Mouse (Mus musculus): Measurements from ENCODE around the gene Retn. TPM values are rescaled to one million over a fixed set of nuclear protein-coding genes. Genes with fewer than 3 reads are reported as not detected.
A peak's percentile ranks its signal among the peaks of the same experiment; 100 is the strongest.

Retn gene
- polyA plus RNA-seq, 1 experiment, result 47.2 TPM

DNA sequence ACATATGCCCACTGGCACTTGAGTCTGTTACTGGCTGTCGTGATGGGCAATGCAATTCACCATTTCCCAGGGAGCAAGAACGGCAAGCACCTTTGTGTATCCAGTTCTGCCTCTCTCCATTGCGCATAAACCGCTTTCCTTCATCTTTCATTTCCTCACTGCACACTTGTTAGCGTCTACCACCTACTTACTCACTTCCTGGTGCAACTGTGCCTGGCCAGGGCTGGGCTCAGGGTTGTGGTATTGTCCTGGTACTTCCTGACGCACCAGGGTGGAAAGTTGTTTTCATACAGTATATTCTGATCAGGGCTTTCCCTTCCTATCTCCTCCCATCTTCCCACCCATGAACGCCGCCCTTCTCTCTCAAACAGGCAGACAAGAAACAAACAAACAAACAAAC, 5.3 kb downstream of the Retn start:
- Histone ChIP-seq H3K27me3 (replicated peaks; ENCODE audit: control insufficient read depth, insufficient read depth, low read length) (no peaks in the 10 kb centered on the region), H3K4me1 (ENCODE audit: control insufficient read depth, insufficient read depth, low read length) (no peaks in the 10 kb centered on the region), H3K4me3 (ENCODE audit: insufficient read depth, low read depth, low read length) (no peak overlapping the region), H3K27ac (ENCODE audit: insufficient read depth, low read depth, low read length) (no peak overlapping the region), H3K36me3 (ENCODE audit: control insufficient read depth, insufficient read depth, low read length) (no peaks in the 10 kb centered on the region)
- WGBS, result 82% methylated on average over 8 of the region's 8 CpGs
- no peak for TF ChIP-seq CTCF (conservative IDR thresholded peaks at IDR 0.05; ENCODE audit: insufficient read depth, insufficient read length, low read depth, low read length)
- no peak for TF ChIP-seq POLR2A (IDR thresholded peaks at IDR 0.05; ENCODE audit: low read depth, low read length)
- no peak for DNase-seq

DNA sequence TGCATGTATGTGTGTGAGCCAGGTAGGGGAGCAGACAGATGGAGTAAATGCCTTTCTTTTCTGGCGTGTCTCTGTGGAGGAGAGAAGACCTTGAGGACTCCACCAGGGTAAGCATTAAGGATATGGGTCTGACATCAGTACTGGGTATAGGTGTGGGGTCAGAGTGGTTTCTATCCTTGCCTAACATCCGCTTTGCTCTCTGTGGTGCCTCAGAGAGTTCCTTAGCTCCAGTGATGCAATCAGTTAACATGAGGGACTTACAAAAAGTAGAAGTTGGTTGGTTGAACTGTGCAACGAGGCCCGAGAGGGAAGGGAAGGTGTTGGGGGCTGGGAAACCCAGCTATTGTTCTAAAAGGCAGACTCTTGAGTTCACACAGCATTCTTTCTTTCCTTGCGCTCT, 8.8 kb downstream of the Retn start:
- no peak overlapping the region for H3K4me3 ChIP-seq (ENCODE audit: insufficient read depth, low read depth, low read length)
- no peaks in the 10 kb centered on the region for H3K36me3 ChIP-seq (ENCODE audit: control insufficient read depth, insufficient read depth, low read length)
- no peak for DNase-seq
- H3K4me1 ChIP-seq (ENCODE audit: control insufficient read depth, insufficient read depth, low read length), result no peaks in the 10 kb centered on the region
- no peak for TF ChIP-seq POLR2A (IDR thresholded peaks at IDR 0.05; ENCODE audit: low read depth, low read length)
- TF ChIP-seq CTCF (conservative IDR thresholded peaks at IDR 0.05; ENCODE audit: insufficient read depth, insufficient read length, low read depth, low read length), result no peak
- H3K27me3 ChIP-seq (replicated peaks; ENCODE audit: control insufficient read depth, insufficient read depth, low read length), result no peaks in the 10 kb centered on the region
- 58% methylated on average over 5 of the region's 5 CpGs for WGBS
- no peak overlapping the region for H3K27ac ChIP-seq (ENCODE audit: insufficient read depth, low read depth, low read length)

DNA sequence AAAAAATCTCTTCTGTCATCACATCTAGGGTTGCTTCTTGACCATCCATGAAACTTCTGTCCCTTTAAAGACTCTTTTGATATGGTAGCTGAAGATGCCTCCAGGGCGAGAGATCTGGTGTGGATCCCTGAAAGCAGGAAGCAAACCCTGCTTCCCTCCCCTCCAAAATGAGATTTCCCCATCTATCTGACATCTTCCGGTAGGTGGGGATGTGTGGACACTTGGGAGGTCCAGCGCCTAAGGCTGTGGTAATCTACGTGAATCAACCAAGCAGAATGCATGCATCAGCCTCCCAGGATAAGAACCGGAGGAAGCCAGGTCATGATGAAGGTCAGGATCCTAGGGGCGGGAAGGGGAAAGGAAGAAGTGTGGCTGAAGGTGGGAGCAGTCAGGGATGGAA, 9.9 kb downstream of the Retn start, which contains the start of gene Mcemp1:
TSS of gene Mcemp1 (plus strand) at position 248 of the 400 bp plus-strand sequence.
- H3K27ac ChIP-seq (ENCODE audit: insufficient read depth, low read depth, low read length), result no peak within 1 kb of the TSS
- H3K36me3 ChIP-seq (ENCODE audit: control insufficient read depth, insufficient read depth, low read length), result no peaks in the 10 kb centered on the region
- no peaks in the 10 kb centered on the region for H3K27me3 ChIP-seq (replicated peaks; ENCODE audit: control insufficient read depth, insufficient read depth, low read length)
- no peak within 1 kb of the TSS for H3K4me3 ChIP-seq (ENCODE audit: insufficient read depth, low read depth, low read length)
- TF ChIP-seq CTCF (conservative IDR thresholded peaks at IDR 0.05; ENCODE audit: insufficient read depth, insufficient read length, low read depth, low read length), result no peak
- TF ChIP-seq POLR2A (IDR thresholded peaks at IDR 0.05; ENCODE audit: low read depth, low read length), result no peak
- no peak for DNase-seq
- 59% methylated on average over 6 of the region's 6 CpGs for WGBS
- H3K4me1 ChIP-seq (ENCODE audit: control insufficient read depth, insufficient read depth, low read length), result no peaks in the 10 kb centered on the region

- TF ChIP-seq CTCF (conservative IDR thresholded peaks at IDR 0.05; ENCODE audit: insufficient read depth, insufficient read length, low read depth, low read length) (no peak), POLR2A (IDR thresholded peaks at IDR 0.05; ENCODE audit: low read depth, low read length) (no peak)
- 72% methylated on average over 2 of the region's 2 CpGs for WGBS
- Histone ChIP-seq H3K4me3 (ENCODE audit: insufficient read depth, low read depth, low read length) (no peak overlapping the region), H3K4me1 (ENCODE audit: control insufficient read depth, insufficient read depth, low read length) (no peaks in the 10 kb centered on the region; the same call in 1 of the 2 replicates), H3K27ac (ENCODE audit: insufficient read depth, low read depth, low read length) (no peak overlapping the region), H3K36me3 (ENCODE audit: control insufficient read depth, insufficient read depth, low read length) (no peaks in the 10 kb centered on the region), H3K27me3 (replicated peaks; ENCODE audit: control insufficient read depth, insufficient read depth, low read length) (no peaks in the 10 kb centered on the region)
- DNase-seq, result no peak
These were observed 14.8 kb downstream of the Retn start for GRCm38 (mm10) chr8:3670388-3670787.

- H3K27ac ChIP-seq (ENCODE audit: insufficient read depth, low read depth, low read length), result no peak within 1 kb of the TSS
- no peaks in the 10 kb centered on the region for H3K27me3 ChIP-seq (replicated peaks; ENCODE audit: control insufficient read depth, insufficient read depth, low read length)
- H3K36me3 ChIP-seq (ENCODE audit: control insufficient read depth, insufficient read depth, low read length), result no peaks in the 10 kb centered on the region
- peak within 1 kb of the TSS; percentile 70 for H3K4me3 ChIP-seq (ENCODE audit: insufficient read depth, low read depth, low read length)
- no peaks in the 10 kb centered on the region; the same call in 1 of the 2 replicates for H3K4me1 ChIP-seq (ENCODE audit: control insufficient read depth, insufficient read depth, low read length)
- DNase-seq, result peak; percentile 86
- WGBS, result under 1% methylated on average over 23 of the region's 23 CpGs
- no peak for TF ChIP-seq POLR2A (IDR thresholded peaks at IDR 0.05; ENCODE audit: low read depth, low read length)
- peak; percentile 95 for TF ChIP-seq CTCF (conservative IDR thresholded peaks at IDR 0.05; ENCODE audit: insufficient read depth, insufficient read length, low read depth, low read length)
These were observed 16.5 kb downstream of the Retn start, which contains the start of gene Fcor for GRCm38 (mm10) chr8:3671980-3672491. TSS of gene Fcor (minus strand) at chr8:3672362.

DNA sequence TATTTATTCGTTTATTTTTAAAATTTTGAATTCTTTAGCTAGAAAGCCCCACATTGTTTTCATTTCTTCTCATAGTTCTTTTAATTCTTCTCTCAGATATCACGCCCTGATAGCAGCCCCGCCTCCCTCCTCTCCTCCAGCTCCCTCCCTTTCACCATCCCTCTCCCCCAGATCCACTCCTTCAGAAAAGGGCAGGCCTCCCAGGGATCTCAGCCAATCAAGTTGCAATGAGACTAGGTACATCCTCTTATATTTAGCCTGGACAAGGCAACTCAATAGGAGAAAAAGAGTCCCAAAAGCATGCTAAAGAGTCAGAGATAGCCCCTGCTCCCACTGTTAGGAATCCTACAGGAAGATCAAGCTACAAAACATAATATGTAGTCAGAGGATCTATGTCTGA, 19.1 kb downstream of the Retn start:
- H3K27me3 ChIP-seq (replicated peaks; ENCODE audit: control insufficient read depth, insufficient read depth, low read length), result no peaks in the 10 kb centered on the region
- H3K4me3 ChIP-seq (ENCODE audit: insufficient read depth, low read depth, low read length), result no peak overlapping the region
- no peak for TF ChIP-seq CTCF (conservative IDR thresholded peaks at IDR 0.05; ENCODE audit: insufficient read depth, insufficient read length, low read depth, low read length)
- no peak for TF ChIP-seq POLR2A (IDR thresholded peaks at IDR 0.05; ENCODE audit: low read depth, low read length)
- WGBS, result 68% methylated on average over 3 of the region's 3 CpGs
- no peak overlapping the region for H3K27ac ChIP-seq (ENCODE audit: insufficient read depth, low read depth, low read length)
- DNase-seq, result no peak
- peaks cover 4% of the 10 kb centered on the region; the same call in 1 of the 2 replicates for H3K4me1 ChIP-seq (ENCODE audit: control insufficient read depth, insufficient read depth, low read length)
- no peaks in the 10 kb centered on the region for H3K36me3 ChIP-seq (ENCODE audit: control insufficient read depth, insufficient read depth, low read length)

DNA sequence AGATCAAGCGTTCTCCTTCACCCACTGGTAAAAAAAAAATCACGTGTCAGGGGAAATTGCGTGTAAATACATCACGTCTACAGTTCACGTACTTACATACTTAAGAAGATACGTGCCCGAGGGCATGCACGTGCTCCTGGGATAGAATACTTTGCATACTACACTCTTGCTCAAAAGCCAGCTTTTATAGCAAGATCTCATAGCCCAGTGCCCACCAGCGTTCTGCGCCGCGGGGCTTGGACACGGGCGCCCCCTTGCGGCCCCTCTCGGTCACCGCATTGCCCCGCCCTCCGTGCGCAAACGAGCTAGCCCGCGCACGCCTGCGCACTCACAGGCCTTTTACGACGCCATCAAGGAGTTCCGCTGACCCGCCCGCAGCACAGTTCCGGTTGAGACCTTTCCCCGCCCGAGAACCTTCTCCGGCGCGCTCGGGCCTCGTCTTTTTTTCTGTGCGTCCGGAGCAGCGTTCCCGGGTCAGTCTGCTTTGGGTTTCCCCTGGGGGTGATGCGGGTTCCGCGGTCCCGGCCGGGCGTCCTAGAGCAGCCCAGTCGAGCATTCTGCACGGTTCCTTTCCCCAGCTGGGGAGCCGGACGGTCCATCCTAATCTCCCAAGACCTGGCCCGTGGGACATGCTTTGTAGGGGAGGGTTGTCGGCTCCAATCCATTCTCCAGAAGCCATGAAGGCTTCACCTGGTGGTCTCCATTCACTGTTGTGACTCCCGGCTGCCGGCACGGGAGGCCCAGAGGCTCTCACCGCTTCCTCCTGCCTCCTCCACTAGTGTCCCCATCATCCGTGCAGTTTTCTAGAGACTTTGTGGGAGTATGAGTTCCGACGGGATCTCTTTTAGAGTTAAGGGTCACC, 20.8 kb downstream of the Retn start, which contains the start of gene Trappc5:
TSS of gene Trappc5 (plus strand) at position 169 of the 862 bp plus-strand sequence.
- no peaks in the 10 kb centered on the region for H3K27me3 ChIP-seq (replicated peaks; ENCODE audit: control insufficient read depth, insufficient read depth, low read length)
- peak within 1 kb of the TSS; percentile 84 for H3K27ac ChIP-seq (ENCODE audit: insufficient read depth, low read depth, low read length)
- peaks cover 7% of the 10 kb centered on the region; the same call in 1 of the 2 replicates for H3K4me1 ChIP-seq (ENCODE audit: control insufficient read depth, insufficient read depth, low read length)
- TF ChIP-seq POLR2A (IDR thresholded peaks at IDR 0.05; ENCODE audit: low read depth, low read length) (peak; percentile 18), CTCF (conservative IDR thresholded peaks at IDR 0.05; ENCODE audit: insufficient read depth, insufficient read length, low read depth, low read length) (peak; percentile 81)
- WGBS, result under 1% methylated on average over 61 of the region's 61 CpGs
- H3K4me3 ChIP-seq (ENCODE audit: insufficient read depth, low read depth, low read length), result peak within 1 kb of the TSS; percentile 89
- peak; percentile 97 for DNase-seq
- no peaks in the 10 kb centered on the region for H3K36me3 ChIP-seq (ENCODE audit: control insufficient read depth, insufficient read depth, low read length)
